Mouse (Mus musculus) ZHBTc4 (cell line): ENCODE measurements at regions not wholly inside any gene's neighbourhood (a gene's known extent, or its start where the extent isn't known, plus 50 kb on each side); places are given as distances from the start of the nearest gene placed in this dataset.
A peak's percentile ranks its signal among the peaks of the same experiment; 100 is the strongest.

Experiments used
- DNase-seq: peaks from one replicate; pipeline ENCODE4 v3.0.0-alpha.2; 2011; ENCODE audit warnings: low read depth, low spot score

- DNase-seq = no peak
Measured at GRCm38 (mm10) chr9:84461441-84461840, 536.5 kb downstream of the Bckdhb start.

GRCm38 (mm10) chr9:84466741-84467140, 541.8 kb downstream of the Bckdhb start:
- peak; percentile 66 for DNase-seq

- DNase-seq = no peak
Measured at GRCm38 (mm10) chr9:84472696-84473095, 547.8 kb downstream of the Bckdhb start.

DNA sequence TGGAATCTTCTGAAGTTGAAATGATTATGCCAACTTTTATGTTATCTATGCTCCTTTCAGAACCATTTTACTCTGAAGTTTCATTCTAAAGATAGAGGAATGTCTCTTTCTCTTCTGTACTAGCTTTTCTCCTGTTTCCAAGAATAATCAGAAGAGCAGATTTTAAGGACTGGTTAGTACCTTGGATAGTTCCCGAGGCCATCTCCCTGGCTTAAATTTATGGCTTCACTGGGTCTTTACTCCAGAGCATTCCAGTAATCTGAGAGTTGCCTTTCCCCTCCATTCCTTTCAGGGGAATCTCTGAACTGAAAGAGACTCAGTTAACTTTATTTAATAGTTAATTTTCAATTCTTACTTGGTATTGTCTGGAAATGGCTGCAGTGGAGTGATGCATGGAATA, 551.0 kb downstream of the Bckdhb start:
- no peak for DNase-seq

GRCm38 (mm10) chr9:84499507-84499906, 574.6 kb downstream of the Bckdhb start:
- no peak for DNase-seq

GRCm38 (mm10) chr9:84502981-84503380, 578.0 kb downstream of the Bckdhb start:
- peak; percentile 78 for DNase-seq

DNA sequence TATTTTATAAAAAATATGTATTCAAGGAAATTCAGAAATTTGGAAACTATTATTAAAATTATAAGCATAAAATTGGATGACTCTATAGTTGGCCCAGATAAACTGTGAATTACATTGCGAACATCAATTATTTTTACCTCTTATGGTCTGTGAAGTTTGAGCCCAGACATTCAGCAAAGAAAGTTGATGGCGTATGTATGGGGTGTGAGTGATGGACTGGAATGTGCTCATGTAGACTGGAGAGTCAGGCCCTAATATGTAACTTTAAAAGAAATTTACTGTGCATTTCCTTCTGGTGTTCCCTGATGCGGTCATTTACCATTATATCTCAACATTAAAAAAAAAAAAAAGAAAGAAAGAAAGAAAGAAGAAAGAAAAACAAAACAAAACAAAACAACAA, 592.1 kb downstream of the Bckdhb start:
- DNase-seq = no peak

- DNase-seq = peak; percentile 26
Measured at GRCm38 (mm10) chr9:84545431-84545830, 620.5 kb downstream of the Bckdhb start.

GRCm38 (mm10) chr9:84548012-84548660, 623.2 kb downstream of the Bckdhb start:
- no peak for DNase-seq

- no peak for DNase-seq
Measured at GRCm38 (mm10) chr9:84555237-84555636, 630.3 kb downstream of the Bckdhb start.

DNA sequence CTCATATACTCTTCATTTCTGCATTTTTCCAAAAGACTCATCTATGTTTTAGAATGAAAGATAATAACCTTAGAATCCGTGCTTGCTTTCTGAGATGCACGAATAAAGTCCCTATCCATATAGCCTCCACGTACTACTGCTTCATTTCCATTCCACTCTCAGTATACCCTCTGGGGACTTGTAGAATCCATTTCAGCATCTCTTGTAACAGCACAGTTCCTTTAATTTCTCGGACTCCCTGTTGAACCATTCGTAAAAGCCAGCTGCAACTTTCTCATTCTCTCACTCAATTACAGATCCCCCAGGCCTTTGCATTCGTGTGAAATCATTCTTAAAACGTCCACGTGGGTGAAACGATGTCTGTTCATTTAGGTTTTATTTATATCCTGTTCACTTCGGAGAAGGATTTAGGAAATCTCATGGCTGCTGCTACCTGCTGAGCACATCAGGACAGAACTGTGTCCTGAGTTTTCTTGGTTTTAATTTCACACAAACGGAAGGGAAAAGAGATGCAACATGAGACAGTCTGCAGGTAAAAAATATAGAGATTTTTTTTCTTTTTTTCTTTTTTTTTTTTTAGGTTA, 631.4 kb downstream of the Bckdhb start:
- DNase-seq = no peak

- DNase-seq = no peak
Measured at GRCm38 (mm10) chr9:84558346-84558745, 633.4 kb downstream of the Bckdhb start.

- no peak for DNase-seq
Measured at GRCm38 (mm10) chr9:84569533-84569932, 644.6 kb downstream of the Bckdhb start.

GRCm38 (mm10) chr9:84577781-84578180, 652.8 kb downstream of the Bckdhb start:
- no peak for DNase-seq

DNA sequence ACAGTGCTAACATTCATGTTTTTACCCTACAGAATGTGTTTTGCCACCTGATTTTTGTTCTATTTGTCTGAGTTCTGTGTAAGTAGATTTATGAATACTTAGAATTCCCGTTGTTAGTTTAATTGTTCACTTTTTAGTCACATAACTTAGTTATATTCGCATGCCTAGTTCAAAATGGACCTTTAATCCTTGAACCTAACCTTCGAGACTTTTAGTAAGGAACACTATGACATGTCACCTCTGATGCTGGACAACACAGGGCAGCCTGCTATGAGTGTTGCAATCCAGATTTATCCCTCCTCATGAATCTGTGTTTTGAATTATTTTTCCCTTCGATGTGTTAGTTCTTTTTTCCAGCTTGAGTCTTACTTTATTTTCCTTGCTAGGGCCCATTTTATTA, 662.8 kb downstream of the Bckdhb start:
- DNase-seq = no peak

- no peak for DNase-seq
Measured at GRCm38 (mm10) chr9:84594724-84595123, 669.8 kb downstream of the Bckdhb start.
